Mouse (Mus musculus) neural tube, embryonic 12.5 days (tissue): Measurements from ENCODE around the gene Hivep3. TPM values are rescaled to one million over a fixed set of nuclear protein-coding genes. Genes with fewer than 3 reads are reported as not detected.

Source experiments
- ATAC-seq: fragments of 200-750 bp; cut with Nextera tagmentation; 2 replicates; pipeline ENCODE4 v1.8.0; 2017; ENCODE audit warnings: low read depth, mild to moderate bottlenecking, moderate TSS enrichment, moderate library complexity; ENCODE audit not compliant: low FRiP score
- H3K27ac ChIP-seq: fragments of 300-500 bp; sonication (generic); 2 replicates; pipeline ENCODE4 v1.5.1; 2016
- H3K27me3 ChIP-seq: fragments of 300-500 bp; sonication (generic); replicated peaks from 2 replicates; pipeline ENCODE4 v1.6.1; 2016; ENCODE audit warnings: mild to moderate bottlenecking
- H3K36me3 ChIP-seq: fragments of 300-500 bp; sonication (generic); 2 replicates; pipeline ENCODE4 v1.6.1; 2016; ENCODE audit warnings: mild to moderate bottlenecking
- H3K4me1 ChIP-seq: fragments of 300-500 bp; sonication (generic); 2 replicates; pipeline ENCODE4 v1.6.1; 2016
- H3K4me2 ChIP-seq: fragments of 300-500 bp; sonication (generic); replicated peaks from 2 replicates; pipeline ENCODE4 v1.6.1; 2016; ENCODE audit warnings: mild to moderate bottlenecking
- H3K4me3 ChIP-seq: fragments of 300-500 bp; sonication (generic); 2 replicates; pipeline ENCODE4 v1.5.1; 2016
- H3K9ac ChIP-seq: fragments of 300-500 bp; sonication (generic); 2 replicates; pipeline ENCODE4 v1.6.1; 2016; ENCODE audit warnings: mild to moderate bottlenecking
- H3K9me3 ChIP-seq: fragments of 300-500 bp; sonication (generic); 2 replicates; pipeline ENCODE4 v1.6.1; 2016; ENCODE audit warnings: mild to moderate bottlenecking
- WGBS: fragments of 180-500 bp; shearing (Covaris S2); methylation state at CpG from one replicate; pipeline ENCODE4 v1.1.7; 2016; 5-methylcytosine and 5-hydroxymethylcytosine counted together
- polyA plus RNA-seq: library from polyadenylated mRNA; unstranded; fragments of >200 nt; fragmentation: Nextera tagmentation; extraction: Ambion mirVana; gene quantifications from 2 replicates; pipeline ENCODE4 v1.2.1, GENCODE M21; 2016

Gene Hivep3
- polyA plus RNA-seq, 1 experiment from 2014 or later = 11.9 TPM

DNA sequence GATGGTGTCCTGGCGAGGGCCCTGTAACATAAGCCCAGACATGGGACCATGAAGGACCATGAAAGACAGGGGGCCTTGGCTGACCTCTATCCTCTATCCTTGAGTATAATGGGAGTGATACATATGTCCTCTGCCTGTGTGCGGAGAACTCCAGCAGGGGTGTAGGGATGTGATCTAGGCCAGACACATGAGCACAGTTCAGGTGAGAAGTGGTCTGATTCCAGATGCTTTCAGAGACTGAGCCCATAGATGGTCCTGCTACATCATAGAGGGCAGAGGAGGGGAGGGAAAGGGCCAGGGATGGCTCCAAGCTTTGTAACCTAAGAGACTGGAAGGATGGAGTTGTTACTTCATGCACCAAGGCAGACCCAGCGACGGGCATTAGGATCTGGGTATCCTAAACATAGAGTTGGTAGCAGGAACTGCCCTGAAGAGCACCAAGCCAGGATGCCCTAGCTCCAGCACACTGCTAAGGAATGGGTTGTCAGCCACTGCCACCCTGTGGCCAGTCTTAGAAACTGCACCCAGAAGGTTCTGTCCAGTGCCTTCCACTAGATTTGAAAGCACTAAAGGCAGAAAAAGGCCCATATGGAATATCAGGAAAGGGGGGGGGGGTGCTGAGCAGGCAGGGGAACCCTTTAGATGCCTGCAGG is 395.8 kb downstream of the Hivep3 start:
- Histone ChIP-seq H3K9me3 (no peaks in the 10 kb centered on the region), H3K27me3 (no peaks in the 10 kb centered on the region), H3K4me1 (0 out of 2 replicates have a peak, but pooled peaks cover 8% of the 10 kb centered on the region), H3K9ac (no peak overlapping the region), H3K4me2 (no peak overlapping the region), H3K36me3 (no peaks in the 10 kb centered on the region), H3K4me3 (no peak overlapping the region), H3K27ac (no peak overlapping the region)
- 46% methylated on average over 4 of the region's 4 CpGs for WGBS
- ATAC-seq = peak; percentile 64; the same call in 1 of the 2 replicates

DNA sequence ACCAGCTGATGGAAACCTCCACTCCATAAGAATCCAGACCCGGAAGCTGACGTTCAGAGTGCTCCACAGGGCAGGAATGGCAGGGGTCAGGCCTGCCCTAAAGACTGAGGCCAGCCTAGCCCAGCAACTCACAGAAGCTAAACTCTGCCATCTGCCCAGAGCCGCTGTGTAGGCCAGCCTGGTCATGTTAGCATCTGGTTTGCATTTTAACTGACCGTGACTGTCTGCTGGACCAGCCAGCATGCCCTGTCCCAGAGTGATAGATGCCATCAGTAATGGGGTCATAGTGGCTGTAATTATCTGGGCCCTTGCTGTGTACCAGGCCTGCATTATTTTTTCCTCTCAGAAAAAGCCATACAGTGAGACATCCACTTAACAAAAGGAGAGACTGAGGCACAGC is 397.3 kb downstream of the Hivep3 start:
- Histone ChIP-seq H3K27ac (no peak overlapping the region), H3K36me3 (no peaks in the 10 kb centered on the region), H3K9me3 (no peaks in the 10 kb centered on the region), H3K9ac (no peak overlapping the region), H3K4me1 (0 out of 2 replicates have a peak, but pooled peaks cover 8% of the 10 kb centered on the region), H3K27me3 (no peaks in the 10 kb centered on the region), H3K4me3 (no peak overlapping the region), H3K4me2 (no peak overlapping the region)
- WGBS = 64% methylated on average over 4 of the region's 4 CpGs
- ATAC-seq = no peak

DNA sequence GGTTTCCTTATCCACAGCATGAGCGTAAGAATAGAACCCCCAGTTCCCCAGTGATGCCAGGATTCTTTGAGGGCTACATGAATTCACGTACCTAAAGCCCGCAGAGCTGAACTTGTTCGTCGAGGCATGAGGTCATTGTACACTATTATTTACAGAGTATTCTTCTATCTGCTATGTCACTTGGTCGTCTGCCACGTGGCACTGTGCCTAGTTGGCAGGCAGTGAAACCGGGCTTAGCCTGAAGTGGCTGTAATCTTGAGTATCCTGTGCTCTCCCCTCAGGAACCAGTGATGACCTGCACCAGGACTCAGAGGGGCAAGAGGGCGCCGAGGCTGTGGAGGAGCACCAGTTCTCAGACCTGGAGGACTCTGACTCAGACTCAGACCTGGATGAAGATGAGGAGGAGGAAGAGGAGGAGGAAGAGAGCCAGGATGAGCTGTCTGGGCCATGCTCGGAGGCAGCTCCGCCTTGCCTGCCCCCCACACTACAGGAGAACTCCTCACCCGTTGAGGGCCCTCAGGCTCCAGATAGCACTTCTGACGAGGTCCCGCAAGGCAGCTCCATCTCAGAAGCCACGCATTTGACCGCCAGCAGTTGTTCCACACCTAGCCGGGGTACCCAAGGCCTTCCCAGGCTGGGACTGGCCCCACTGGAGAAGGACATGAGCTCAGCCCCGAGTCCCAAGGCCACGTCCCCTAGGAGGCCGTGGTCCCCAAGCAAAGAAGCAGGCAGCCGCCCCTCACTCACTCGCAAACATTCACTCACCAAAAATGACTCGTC is 398.0 kb downstream of the Hivep3 start:
- H3K9me3 ChIP-seq = no peaks in the 10 kb centered on the region
- H3K4me1 ChIP-seq = 0 out of 2 replicates have a peak, but pooled peaks cover 8% of the 10 kb centered on the region

DNA sequence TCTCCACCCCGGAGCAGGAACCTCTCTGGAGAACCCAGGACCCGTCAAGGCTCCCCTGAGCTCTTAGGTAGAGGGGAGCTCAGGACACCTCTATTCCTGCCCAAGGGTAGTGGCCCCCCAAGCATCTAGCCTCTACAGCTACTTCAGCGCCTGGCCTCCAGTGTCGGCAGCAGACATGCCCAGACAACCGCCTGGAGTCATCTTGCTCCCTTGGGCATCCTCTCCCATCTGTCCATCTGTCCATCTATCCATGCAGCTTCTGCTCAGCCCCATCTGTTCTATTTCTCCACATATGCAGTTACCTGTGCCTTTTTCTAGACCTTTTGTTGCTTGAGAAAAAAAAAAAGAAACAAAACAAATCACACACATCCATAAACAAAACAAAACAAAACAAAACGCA is 400.6 kb downstream of the Hivep3 start:
- WGBS = 78% methylated on average over 6 of the region's 6 CpGs
- no peak overlapping the region for H3K4me2 ChIP-seq
- H3K36me3 ChIP-seq = no peaks in the 10 kb centered on the region
- H3K9me3 ChIP-seq = no peaks in the 10 kb centered on the region
- H3K27ac ChIP-seq = no peak overlapping the region
- no peak overlapping the region for H3K9ac ChIP-seq
- 0 out of 2 replicates have a peak, but pooled peaks cover 8% of the 10 kb centered on the region for H3K4me1 ChIP-seq
- no peak for ATAC-seq
- no peak overlapping the region for H3K4me3 ChIP-seq
- H3K27me3 ChIP-seq = no peaks in the 10 kb centered on the region

More for the DNA sequence above, 398.0 kb downstream of the Hivep3 start:
- H3K9ac ChIP-seq = no peak overlapping the region
- no peaks in the 10 kb centered on the region for H3K27me3 ChIP-seq
- H3K4me2 ChIP-seq = no peak overlapping the region
- H3K27ac ChIP-seq = no peak overlapping the region
- 83% methylated on average over 24 of the region's 24 CpGs for WGBS
- H3K36me3 ChIP-seq = no peaks in the 10 kb centered on the region
- ATAC-seq = no peak
- no peak overlapping the region for H3K4me3 ChIP-seq

DNA sequence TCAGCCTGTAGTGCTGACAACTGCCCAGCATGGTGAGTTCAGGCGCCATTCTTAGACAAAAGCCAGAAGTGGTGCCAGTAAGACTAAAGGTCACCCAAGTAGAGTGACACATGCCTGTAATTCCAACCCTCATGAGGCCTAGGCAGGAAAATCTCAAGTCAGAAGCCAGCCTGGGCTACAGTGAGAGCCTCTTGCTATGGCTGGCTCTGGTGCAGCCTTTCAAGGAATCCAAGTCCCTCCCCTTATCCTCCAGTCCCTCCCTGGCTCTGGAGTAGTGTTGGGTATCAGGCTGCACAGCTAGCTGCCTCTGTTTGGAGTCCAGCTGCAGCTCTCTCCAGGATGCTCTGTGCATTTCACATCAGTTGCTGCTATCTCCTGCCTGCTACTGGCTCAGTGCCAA is 408.2 kb downstream of the Hivep3 start:
- no peak overlapping the region for H3K27ac ChIP-seq
- no peak overlapping the region for H3K4me3 ChIP-seq
- no peak for ATAC-seq
- no peak overlapping the region for H3K9ac ChIP-seq
- no peaks in the 10 kb centered on the region for H3K27me3 ChIP-seq
- no peaks in the 10 kb centered on the region for H3K4me1 ChIP-seq
- H3K36me3 ChIP-seq = no peaks in the 10 kb centered on the region
- WGBS = 90% methylated on average over 1 of the region's 1 CpGs
- no peak overlapping the region for H3K4me2 ChIP-seq
- H3K9me3 ChIP-seq = no peaks in the 10 kb centered on the region

DNA sequence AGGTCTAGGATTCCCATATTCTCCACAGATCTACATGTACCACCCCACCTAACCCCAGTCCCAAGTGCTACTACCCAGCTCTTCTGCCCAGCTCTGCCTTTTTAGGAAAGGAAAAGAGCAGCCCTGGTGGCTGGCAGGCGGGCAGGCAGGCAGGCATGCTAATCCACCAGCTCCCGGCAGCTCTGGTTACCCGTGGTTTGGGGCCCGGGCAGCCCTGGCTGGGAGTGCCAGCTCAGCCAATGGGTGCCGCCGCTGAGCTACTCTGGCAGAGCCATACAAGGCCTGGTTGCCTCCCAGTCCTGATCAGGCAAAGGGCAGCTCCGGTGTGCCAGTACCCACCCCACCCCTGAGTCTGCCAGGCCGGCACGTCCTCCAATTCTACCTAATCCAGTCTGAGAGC is 409.3 kb downstream of the Hivep3 start:
- Histone ChIP-seq H3K9ac (no peak overlapping the region), H3K4me3 (no peak overlapping the region), H3K27me3 (no peaks in the 10 kb centered on the region), H3K9me3 (no peaks in the 10 kb centered on the region), H3K4me1 (no peaks in the 10 kb centered on the region), H3K27ac (no peak overlapping the region), H3K4me2 (no peak overlapping the region), H3K36me3 (no peaks in the 10 kb centered on the region)
- ATAC-seq = no peak
- 86% methylated on average over 9 of the region's 9 CpGs for WGBS

DNA sequence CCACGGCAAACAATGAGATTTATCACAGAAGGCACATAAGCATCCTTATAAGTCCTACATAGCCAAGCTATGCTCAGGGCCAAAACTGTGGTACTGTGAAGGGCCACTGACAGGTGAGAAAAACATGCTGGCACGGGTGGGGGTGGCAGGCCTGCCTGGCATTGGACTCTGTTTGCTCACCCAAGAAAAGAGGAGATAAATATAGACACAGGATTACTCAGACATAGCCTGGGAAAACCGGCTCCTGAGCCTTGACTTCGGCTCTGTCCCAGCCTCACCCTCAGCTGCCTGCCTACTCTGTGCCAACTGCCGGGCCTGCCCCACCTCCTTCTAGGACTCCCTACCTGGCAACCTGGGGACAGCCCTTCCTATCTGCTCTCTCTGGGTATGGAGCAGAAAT is 410.8 kb downstream of the Hivep3 start:
- no peaks in the 10 kb centered on the region for H3K36me3 ChIP-seq
- no peak overlapping the region for H3K9ac ChIP-seq
- 85% methylated on average over 5 of the region's 5 CpGs for WGBS
- H3K27ac ChIP-seq = no peak overlapping the region
- no peak for ATAC-seq
- H3K4me2 ChIP-seq = no peak overlapping the region
- H3K4me1 ChIP-seq = peaks cover 7% of the 10 kb centered on the region
- H3K27me3 ChIP-seq = 0 out of 2 replicates have a peak, but pooled peaks cover 3% of the 10 kb centered on the region
- H3K4me3 ChIP-seq = no peak overlapping the region
- no peaks in the 10 kb centered on the region for H3K9me3 ChIP-seq

DNA sequence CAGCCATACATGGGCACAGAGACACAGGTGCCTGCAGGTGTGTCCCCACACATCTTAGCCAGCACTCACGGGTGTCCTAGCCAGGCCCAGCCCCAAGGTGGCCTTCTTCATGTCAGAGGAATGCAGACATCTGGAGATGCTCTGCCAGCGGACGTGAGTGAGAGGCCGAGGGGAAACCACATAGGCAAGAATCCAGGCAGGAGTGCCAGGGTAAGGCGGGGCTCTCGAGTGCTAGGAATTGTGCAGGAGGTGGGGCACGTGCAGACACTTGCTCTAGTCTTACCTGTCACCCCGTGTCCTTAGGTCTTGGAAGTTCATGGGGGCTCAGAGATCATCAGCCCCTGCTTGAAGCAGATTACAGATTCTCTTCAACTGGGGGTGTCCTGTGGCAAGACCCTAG is 412.3 kb downstream of the Hivep3 start:
- no peak overlapping the region for H3K27ac ChIP-seq
- no peak for ATAC-seq
- no peaks in the 10 kb centered on the region for H3K36me3 ChIP-seq
- H3K9me3 ChIP-seq = no peaks in the 10 kb centered on the region
- WGBS = 81% methylated on average over 8 of the region's 8 CpGs
- H3K4me2 ChIP-seq = no peak overlapping the region
- no peak overlapping the region for H3K4me3 ChIP-seq
- H3K4me1 ChIP-seq = peaks cover 7% of the 10 kb centered on the region
- H3K9ac ChIP-seq = no peak overlapping the region
- H3K27me3 ChIP-seq = 0 out of 2 replicates have a peak, but pooled peaks cover 3% of the 10 kb centered on the region

DNA sequence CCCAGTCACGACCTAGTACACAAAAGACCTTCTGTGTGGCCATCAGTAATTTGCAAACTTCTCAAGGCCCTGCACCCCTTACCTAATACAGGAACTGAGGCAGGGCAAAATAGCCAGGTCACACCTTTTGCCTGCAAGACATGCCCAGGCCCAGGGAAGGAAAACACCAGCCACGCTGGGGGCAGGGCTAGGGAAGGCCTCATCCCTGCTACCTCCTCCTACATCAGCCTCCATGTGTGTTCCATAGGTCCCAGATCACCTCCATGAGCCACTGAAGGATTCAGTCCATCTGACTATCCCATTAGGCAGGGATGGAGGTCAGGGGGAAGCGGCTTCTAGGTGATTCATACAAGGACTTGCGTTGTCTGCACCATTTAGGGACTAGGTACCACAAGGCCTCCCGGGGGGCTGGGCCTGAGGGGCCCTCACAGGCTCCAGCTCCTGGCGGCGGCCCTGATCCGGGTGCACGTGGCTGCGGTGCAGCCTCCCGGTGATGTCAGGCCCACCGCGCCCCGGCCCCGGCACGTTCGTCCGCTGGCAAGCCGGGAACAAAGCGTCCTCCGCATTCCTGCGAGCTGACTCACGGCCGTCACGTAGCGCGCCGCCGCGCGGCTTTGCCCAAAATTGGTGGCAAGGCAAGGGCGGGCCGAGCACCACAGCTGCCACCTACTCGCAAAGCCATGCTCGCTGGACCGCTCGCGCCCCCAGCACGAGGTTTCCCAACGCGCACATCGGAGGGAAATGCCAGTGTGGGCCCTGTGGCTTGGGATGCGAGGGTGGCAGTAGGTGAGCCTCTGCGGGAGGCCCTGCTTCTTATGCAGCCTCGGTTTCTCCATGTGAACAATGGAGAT is 414.9 kb downstream of the Hivep3 start:
- WGBS = 6% methylated on average over 45 of the region's 45 CpGs
- no peak overlapping the region for H3K27ac ChIP-seq
- no peaks in the 10 kb centered on the region for H3K9me3 ChIP-seq
- no peaks in the 10 kb centered on the region for H3K36me3 ChIP-seq
- peak; percentile 78 for ATAC-seq
- H3K9ac ChIP-seq = peak overlapping the region; percentile 51
- peak overlapping the region; percentile 7; the same call in 1 of the 2 replicates for H3K4me3 ChIP-seq
- peaks cover 7% of the 10 kb centered on the region for H3K4me1 ChIP-seq
- H3K27me3 ChIP-seq = 0 out of 2 replicates have a peak, but pooled peaks cover 3% of the 10 kb centered on the region
- H3K4me2 ChIP-seq = peak overlapping the region; percentile 61

DNA sequence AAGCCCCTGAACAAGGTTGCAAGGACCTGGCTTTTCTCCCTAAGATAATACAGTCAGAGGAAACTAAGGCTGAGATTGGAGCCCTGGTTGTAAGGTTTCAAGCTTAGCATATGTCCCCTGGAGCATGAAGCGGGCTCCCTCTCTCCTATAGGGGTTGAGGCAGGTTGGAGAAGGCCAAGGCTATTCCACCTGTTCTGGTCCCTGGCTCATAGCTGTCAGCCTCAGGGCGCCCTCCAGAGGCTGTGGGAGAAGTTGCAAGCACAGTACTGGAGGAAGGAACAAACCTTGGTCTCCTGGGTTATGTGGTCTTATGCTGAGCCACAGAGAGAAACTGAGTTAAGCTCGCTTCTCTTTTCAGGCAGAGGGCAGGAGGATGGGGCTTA is 415.5 kb downstream of the Hivep3 start:
- peak overlapping the region; percentile 61 for H3K4me2 ChIP-seq
- H3K27ac ChIP-seq = no peak overlapping the region
- peaks cover 7% of the 10 kb centered on the region for H3K4me1 ChIP-seq
- H3K36me3 ChIP-seq = no peaks in the 10 kb centered on the region
- H3K9me3 ChIP-seq = no peaks in the 10 kb centered on the region
- no peak overlapping the region for H3K4me3 ChIP-seq
- 0 out of 2 replicates have a peak overlapping the region, but pooled peaks have one; percentile 51 for H3K9ac ChIP-seq
- ATAC-seq = 0 out of 2 replicates have a peak, but pooled peaks have one; percentile 42
- 0 out of 2 replicates have a peak, but pooled peaks cover 3% of the 10 kb centered on the region for H3K27me3 ChIP-seq
- 30% methylated on average over 3 of the region's 3 CpGs for WGBS

DNA sequence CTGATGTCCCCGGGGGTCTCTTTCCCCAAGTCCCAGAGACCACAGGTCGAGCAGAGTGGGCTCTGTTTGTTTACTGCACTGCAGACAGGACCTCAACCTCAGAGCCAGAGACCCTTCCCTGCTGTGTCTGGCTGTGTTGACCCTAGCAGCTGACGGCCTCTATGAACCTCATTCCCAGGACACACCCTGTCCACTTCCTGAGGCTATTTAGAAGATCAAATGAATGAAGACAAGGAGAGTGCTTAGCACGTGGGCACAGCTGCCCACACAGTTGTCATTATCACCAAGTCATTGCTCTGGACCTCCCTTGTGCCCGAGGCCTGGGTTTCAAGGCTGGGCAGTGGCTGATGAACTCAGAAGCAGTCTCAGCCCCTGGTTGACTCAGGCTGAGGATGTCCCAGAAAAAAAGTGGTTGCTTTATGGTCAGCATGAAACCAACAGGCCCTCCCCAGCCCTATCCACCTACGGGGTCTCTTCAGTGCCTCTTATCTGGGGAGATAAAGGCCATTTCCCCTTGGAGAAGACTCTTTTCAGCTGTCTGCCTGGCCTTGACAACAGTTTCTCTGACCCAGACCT is 416.8 kb downstream of the Hivep3 start:
- no peak overlapping the region for H3K27ac ChIP-seq
- H3K27me3 ChIP-seq = 0 out of 2 replicates have a peak, but pooled peaks cover 3% of the 10 kb centered on the region
- H3K9me3 ChIP-seq = no peaks in the 10 kb centered on the region
- H3K36me3 ChIP-seq = no peaks in the 10 kb centered on the region
- H3K4me3 ChIP-seq = no peak overlapping the region
- no peak overlapping the region for H3K4me2 ChIP-seq
- WGBS = 64% methylated on average over 6 of the region's 6 CpGs
- peaks cover 7% of the 10 kb centered on the region for H3K4me1 ChIP-seq
- ATAC-seq = no peak
- no peak overlapping the region for H3K9ac ChIP-seq
